Mouse (Mus musculus): ENCODE results near the gene Samsn1. TPM values are rescaled to one million over a fixed set of nuclear protein-coding genes. Genes with fewer than 3 reads are reported as not detected.

Gene Samsn1
- polyA plus RNA-seq, 1 experiment from 2014 or later: 2.2 TPM

- no peaks in the 10 kb centered on the region for H3K27me3 ChIP-seq
- H3K27ac ChIP-seq: no peak overlapping the region
- H3K4me2 ChIP-seq (replicated peaks): no peak overlapping the region
- H3K36me3 ChIP-seq: no peaks in the 10 kb centered on the region
- WGBS: 90% methylated on average over 9 of the region's 9 CpGs
- no peak overlapping the region for H3K9ac ChIP-seq
- no peak for ATAC-seq (ENCODE audit: insufficient number of reproducible peaks, insufficient read depth, low FRiP score, low TSS enrichment)
- H3K4me3 ChIP-seq: no peak overlapping the region
- no peaks in the 10 kb centered on the region for H3K9me3 ChIP-seq
- H3K4me1 ChIP-seq: no peaks in the 10 kb centered on the region
Observed at GRCm38 (mm10) chr16:76000127-76000526, 22.0 kb downstream of the Samsn1 start.

GRCm38 (mm10) chr16:75990173-75990572 is 31.9 kb downstream of the Samsn1 start:
- 67% methylated on average over 1 of the region's 1 CpGs for WGBS
- no peak overlapping the region for H3K9ac ChIP-seq
- H3K27ac ChIP-seq: no peak overlapping the region
- H3K36me3 ChIP-seq: no peaks in the 10 kb centered on the region
- no peak overlapping the region for H3K4me2 ChIP-seq (replicated peaks)
- no peaks in the 10 kb centered on the region for H3K9me3 ChIP-seq
- no peaks in the 10 kb centered on the region for H3K27me3 ChIP-seq
- no peak overlapping the region for H3K4me3 ChIP-seq
- no peaks in the 10 kb centered on the region for H3K4me1 ChIP-seq
- no peak for ATAC-seq (ENCODE audit: insufficient number of reproducible peaks, insufficient read depth, low FRiP score, low TSS enrichment)

GRCm38 (mm10) chr16:75983831-75984230 is 38.2 kb downstream of the Samsn1 start:
- ATAC-seq (ENCODE audit: insufficient number of reproducible peaks, insufficient read depth, low FRiP score, low TSS enrichment): no peak
- no peaks in the 10 kb centered on the region for H3K9me3 ChIP-seq
- no peak overlapping the region for H3K27ac ChIP-seq
- no peak overlapping the region for H3K4me3 ChIP-seq
- no peaks in the 10 kb centered on the region for H3K4me1 ChIP-seq
- no peaks in the 10 kb centered on the region for H3K36me3 ChIP-seq
- no peak overlapping the region for H3K4me2 ChIP-seq (replicated peaks)
- no peaks in the 10 kb centered on the region for H3K27me3 ChIP-seq
- WGBS: 75% methylated on average over 1 of the region's 1 CpGs
- no peak overlapping the region for H3K9ac ChIP-seq

- Histone ChIP-seq H3K9me3 (no peaks in the 10 kb centered on the region), H3K4me1 (no peaks in the 10 kb centered on the region), H3K4me3 (no peak overlapping the region), H3K4me2 (replicated peaks) (no peak overlapping the region), H3K27me3 (no peaks in the 10 kb centered on the region), H3K36me3 (no peaks in the 10 kb centered on the region), H3K9ac (no peak overlapping the region), H3K27ac (no peak overlapping the region)
- no peak for ATAC-seq (ENCODE audit: insufficient number of reproducible peaks, insufficient read depth, low FRiP score, low TSS enrichment)
Observed at GRCm38 (mm10) chr16:75979381-75979780, 42.7 kb downstream of the Samsn1 start.

GRCm38 (mm10) chr16:75977798-75978197 is 44.3 kb downstream of the Samsn1 start:
- Histone ChIP-seq H3K36me3 (no peaks in the 10 kb centered on the region), H3K4me2 (replicated peaks) (no peak overlapping the region), H3K4me3 (no peak overlapping the region), H3K27ac (no peak overlapping the region), H3K9ac (no peak overlapping the region), H3K4me1 (no peaks in the 10 kb centered on the region), H3K9me3 (no peaks in the 10 kb centered on the region), H3K27me3 (no peaks in the 10 kb centered on the region)
- WGBS: 84% methylated on average over 5 of the region's 5 CpGs
- no peak for ATAC-seq (ENCODE audit: insufficient number of reproducible peaks, insufficient read depth, low FRiP score, low TSS enrichment)

- H3K9me3 ChIP-seq: no peaks in the 10 kb centered on the region
- no peaks in the 10 kb centered on the region for H3K36me3 ChIP-seq
- no peak overlapping the region for H3K9ac ChIP-seq
- WGBS: 59% methylated on average over 11 of the region's 11 CpGs
- H3K27ac ChIP-seq: no peak overlapping the region
- no peak overlapping the region for H3K4me2 ChIP-seq (replicated peaks)
- no peak overlapping the region for H3K4me3 ChIP-seq
- no peak for ATAC-seq (ENCODE audit: insufficient number of reproducible peaks, insufficient read depth, low FRiP score, low TSS enrichment)
- H3K27me3 ChIP-seq: no peaks in the 10 kb centered on the region
- no peaks in the 10 kb centered on the region for H3K4me1 ChIP-seq
Observed at GRCm38 (mm10) chr16:75975682-75976332, 46.3 kb downstream of the Samsn1 start.

- Histone ChIP-seq H3K4me2 (replicated peaks) (no peak overlapping the region), H3K27ac (no peak overlapping the region), H3K9me3 (no peaks in the 10 kb centered on the region), H3K27me3 (no peaks in the 10 kb centered on the region), H3K36me3 (no peaks in the 10 kb centered on the region), H3K9ac (no peak overlapping the region), H3K4me1 (no peaks in the 10 kb centered on the region), H3K4me3 (no peak overlapping the region)
- WGBS: 84% methylated on average over 6 of the region's 6 CpGs
- ATAC-seq (ENCODE audit: insufficient number of reproducible peaks, insufficient read depth, low FRiP score, low TSS enrichment): no peak
Observed at GRCm38 (mm10) chr16:75970266-75970998, 51.6 kb downstream of the Samsn1 start.

GRCm38 (mm10) chr16:75962021-75962420 is 60.1 kb downstream of the Samsn1 start:
- Histone ChIP-seq H3K27me3 (no peaks in the 10 kb centered on the region), H3K36me3 (no peaks in the 10 kb centered on the region), H3K4me2 (replicated peaks) (no peak overlapping the region), H3K4me3 (no peak overlapping the region), H3K9ac (no peak overlapping the region), H3K4me1 (no peaks in the 10 kb centered on the region), H3K9me3 (no peaks in the 10 kb centered on the region), H3K27ac (no peak overlapping the region)
- WGBS: 54% methylated on average over 8 of the region's 8 CpGs
- no peak for ATAC-seq (ENCODE audit: insufficient number of reproducible peaks, insufficient read depth, low FRiP score, low TSS enrichment)

- WGBS: 34% methylated on average over 5 of the region's 5 CpGs
- H3K4me3 ChIP-seq: no peak overlapping the region
- no peaks in the 10 kb centered on the region for H3K9me3 ChIP-seq
- no peak for ATAC-seq (ENCODE audit: insufficient number of reproducible peaks, insufficient read depth, low FRiP score, low TSS enrichment)
- H3K4me1 ChIP-seq: no peaks in the 10 kb centered on the region
- H3K4me2 ChIP-seq (replicated peaks): no peak overlapping the region
- H3K36me3 ChIP-seq: no peaks in the 10 kb centered on the region
- no peak overlapping the region for H3K9ac ChIP-seq
- H3K27me3 ChIP-seq: no peaks in the 10 kb centered on the region
- no peak overlapping the region for H3K27ac ChIP-seq
Observed at GRCm38 (mm10) chr16:75961487-75961886, 60.6 kb downstream of the Samsn1 start.

GRCm38 (mm10) chr16:75961036-75961435 is 61.0 kb downstream of the Samsn1 start:
- Histone ChIP-seq H3K27ac (no peak overlapping the region), H3K36me3 (no peaks in the 10 kb centered on the region), H3K9me3 (no peaks in the 10 kb centered on the region), H3K4me3 (no peak overlapping the region), H3K4me2 (replicated peaks) (no peak overlapping the region), H3K4me1 (no peaks in the 10 kb centered on the region), H3K9ac (no peak overlapping the region), H3K27me3 (no peaks in the 10 kb centered on the region)
- WGBS: 87% methylated on average over 7 of the region's 7 CpGs
- no peak for ATAC-seq (ENCODE audit: insufficient number of reproducible peaks, insufficient read depth, low FRiP score, low TSS enrichment)

GRCm38 (mm10) chr16:75933357-75933756 is 88.7 kb downstream of the Samsn1 start:
- Histone ChIP-seq H3K27me3 (no peaks in the 10 kb centered on the region), H3K27ac (no peak overlapping the region), H3K36me3 (no peaks in the 10 kb centered on the region), H3K9ac (no peak overlapping the region), H3K4me2 (replicated peaks) (no peak overlapping the region), H3K4me3 (no peak overlapping the region), H3K9me3 (no peaks in the 10 kb centered on the region), H3K4me1 (no peaks in the 10 kb centered on the region)
- ATAC-seq (ENCODE audit: insufficient number of reproducible peaks, insufficient read depth, low FRiP score, low TSS enrichment): no peak

- ATAC-seq (ENCODE audit: insufficient number of reproducible peaks, insufficient read depth, low FRiP score, low TSS enrichment): no peak
- Histone ChIP-seq H3K9ac (no peak overlapping the region), H3K4me3 (no peak overlapping the region), H3K27me3 (no peaks in the 10 kb centered on the region), H3K27ac (no peak overlapping the region), H3K36me3 (no peaks in the 10 kb centered on the region), H3K4me1 (no peaks in the 10 kb centered on the region), H3K9me3 (no peaks in the 10 kb centered on the region), H3K4me2 (replicated peaks) (no peak overlapping the region)
- 77% methylated on average over 4 of the region's 4 CpGs for WGBS
Observed at GRCm38 (mm10) chr16:75930222-75930553, 91.9 kb downstream of the Samsn1 start.
